Mouse (Mus musculus) midbrain, embryonic 14.5 days (tissue): ENCODE measurements around the gene Ubl7. TPM values are rescaled to one million over a fixed set of nuclear protein-coding genes. Genes with fewer than 3 reads are reported as not detected.

ENCODE experiments used
- ATAC-seq: fragments of 200-750 bp; cut with Nextera tagmentation; 2 replicates; pipeline ENCODE4 v1.8.0; 2017; ENCODE audit warnings: moderate number of reproducible peaks, moderate library complexity; ENCODE audit not compliant: low FRiP score, low TSS enrichment
- DNase-seq: peaks from one replicate; pipeline ENCODE4 v3.0.0-alpha.2; 2015
- H3K27ac ChIP-seq: fragments of 300-500 bp; sonication (generic); replicated peaks from 2 replicates; pipeline ENCODE4 v1.5.1; 2014; ENCODE audit warnings: mild to moderate bottlenecking, low read depth, low read length, moderate library complexity
- H3K27me3 ChIP-seq: fragments of 300-500 bp; sonication (generic); 2 replicates; pipeline ENCODE4 v1.6.1; 2014; ENCODE audit warnings: low read length, control low read depth, mixed read lengths; ENCODE audit not compliant: control insufficient read depth, insufficient read depth
- H3K36me3 ChIP-seq: fragments of 300-500 bp; sonication (generic); 2 replicates; pipeline ENCODE4 v1.6.1; 2014; ENCODE audit warnings: low read length, control low read depth; ENCODE audit not compliant: control insufficient read depth, insufficient read depth
- H3K4me1 ChIP-seq: fragments of 300-500 bp; sonication (generic); 2 replicates; pipeline ENCODE4 v1.6.1; 2014; ENCODE audit warnings: mild to moderate bottlenecking, antibody characterized with exemption, low read length, control low read depth; ENCODE audit not compliant: control insufficient read depth, insufficient read depth
- H3K4me2 ChIP-seq: fragments of 300-500 bp; sonication (generic); 2 replicates; pipeline ENCODE4 v1.6.1; 2014; ENCODE audit warnings: mild to moderate bottlenecking, low read length, moderate library complexity
- H3K4me3 ChIP-seq: fragments of 300-500 bp; sonication (generic); replicated peaks from 2 replicates; pipeline ENCODE4 v1.5.1; 2014; ENCODE audit warnings: low read depth, low read length
- H3K9ac ChIP-seq: fragments of 300-500 bp; sonication (generic); replicated peaks from 2 replicates; pipeline ENCODE4 v1.6.1; 2014; ENCODE audit warnings: mild to moderate bottlenecking, low read length, moderate library complexity
- H3K9me3 ChIP-seq: fragments of 300-500 bp; sonication (generic); 2 replicates; pipeline ENCODE4 v1.6.1; 2016; ENCODE audit warnings: low read length, control low read depth, mixed read lengths; ENCODE audit not compliant: control insufficient read depth
- WGBS: fragments of 180-500 bp; shearing (Covaris S2); extraction: QIAGEN DNeasy Blood & Tissue Kit; methylation state at CpG from one replicate; pipeline ENCODE4 v1.1.7; 2014; 5-methylcytosine and 5-hydroxymethylcytosine counted together
- polyA plus RNA-seq: library from polyadenylated mRNA; unstranded; fragments of >200 nt; fragmentation: Nextera tagmentation; extraction: Ambion mirVana; gene quantifications from 2 replicates; pipeline ENCODE4 v1.2.1, GENCODE M21; 2014

The Ubl7 gene
- polyA plus RNA-seq, 1 experiment from 2014 or later: 165 TPM

DNA sequence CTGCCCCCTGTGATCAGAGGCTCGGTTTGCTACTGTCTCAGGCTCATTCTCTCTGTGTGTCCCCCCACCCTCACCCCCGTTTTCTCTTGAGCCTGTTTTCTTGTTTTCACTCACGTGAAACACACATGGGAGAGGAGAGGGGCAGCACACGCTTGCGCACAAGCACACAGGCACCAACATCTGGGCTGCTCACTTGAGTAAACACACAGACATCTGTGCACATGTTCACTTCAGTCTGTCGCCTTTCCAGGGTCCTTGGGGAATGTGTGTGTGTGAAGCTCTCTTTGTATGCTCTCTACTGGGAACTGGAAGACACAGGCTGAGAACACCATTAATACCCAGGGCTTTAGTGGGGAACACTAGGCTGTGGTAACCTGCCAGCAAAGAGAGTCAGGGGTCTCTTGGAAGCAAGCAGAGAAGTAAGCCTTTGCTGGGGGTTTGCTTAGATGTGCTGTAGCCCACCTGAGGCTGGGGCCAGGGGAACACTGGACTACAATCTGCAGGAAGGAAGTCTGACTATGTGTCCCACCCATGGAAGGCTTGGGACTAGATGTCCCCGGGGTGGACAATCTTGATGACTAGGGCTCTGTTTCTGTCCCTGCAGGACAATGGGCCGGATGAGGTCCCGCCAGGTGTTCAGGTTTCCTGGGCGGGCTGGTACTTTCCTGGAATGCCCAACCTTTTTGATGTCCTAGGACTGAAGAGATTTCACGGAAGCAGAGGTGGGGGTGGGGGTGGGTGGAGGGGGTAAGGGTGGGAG is 59.1 kb downstream of the Ubl7 start:
- Histone ChIP-seq H3K27me3 (no peaks in the 10 kb centered on the region), H3K27ac (no peak overlapping the region), H3K9me3 (no peaks in the 10 kb centered on the region), H3K4me3 (no peak overlapping the region), H3K4me2 (no peak overlapping the region), H3K9ac (no peak overlapping the region), H3K36me3 (no peaks in the 10 kb centered on the region), H3K4me1 (no peaks in the 10 kb centered on the region)
- DNase-seq (no peak), ATAC-seq (no peak)
- WGBS: 76% methylated on average over 11 of the region's 11 CpGs

DNA sequence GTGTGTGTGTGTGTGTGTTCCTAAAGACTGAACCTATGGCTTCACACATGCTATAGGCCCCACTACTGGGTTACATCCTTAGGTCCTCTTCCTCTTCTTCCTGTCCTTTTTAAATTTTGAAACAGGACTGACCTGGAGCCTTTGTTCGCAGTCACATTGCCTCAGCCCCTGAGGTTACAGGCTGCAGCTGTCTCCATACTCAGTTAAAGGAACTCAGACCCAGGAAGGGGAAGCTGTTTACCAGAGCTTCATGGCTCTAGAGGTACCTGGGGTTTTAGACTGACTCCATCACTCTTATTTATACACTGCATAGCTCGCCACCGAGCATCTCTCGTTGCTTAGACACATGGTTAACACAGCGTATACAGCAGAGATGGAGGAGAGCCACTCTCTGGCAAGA is 60.6 kb downstream of the Ubl7 start:
- WGBS: 94% methylated on average over 5 of the region's 5 CpGs
- no peak for ATAC-seq
- H3K4me1 ChIP-seq: no peaks in the 10 kb centered on the region

DNA sequence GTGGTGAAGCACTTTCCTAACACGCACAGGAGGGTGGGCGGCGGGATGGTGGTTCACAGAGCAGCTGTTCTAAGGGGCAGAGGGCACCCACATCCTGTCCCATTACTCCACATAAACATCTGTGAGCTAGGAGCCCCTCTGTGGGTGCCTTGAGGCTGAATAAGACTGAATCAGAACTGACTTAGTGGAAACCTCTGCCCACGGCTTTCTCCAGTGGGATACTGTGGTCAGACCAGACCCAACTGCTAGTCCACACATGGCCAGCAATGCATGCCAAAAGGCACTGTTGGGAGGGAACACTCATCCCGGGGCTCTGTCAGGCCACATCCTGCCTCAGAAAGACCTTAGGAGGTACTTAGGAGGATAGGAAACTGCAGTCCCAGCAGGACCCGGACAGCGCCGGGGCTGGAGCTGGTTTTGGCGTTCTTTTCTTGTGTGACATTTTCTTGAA is 61.4 kb downstream of the Ubl7 start:
- no peak overlapping the region for H3K4me2 ChIP-seq
- no peaks in the 10 kb centered on the region for H3K9me3 ChIP-seq
- no peak overlapping the region for H3K27ac ChIP-seq
- no peak for ATAC-seq
- no peak for DNase-seq
- no peaks in the 10 kb centered on the region for H3K27me3 ChIP-seq
- H3K9ac ChIP-seq: no peak overlapping the region
- H3K4me3 ChIP-seq: no peak overlapping the region
- no peaks in the 10 kb centered on the region for H3K4me1 ChIP-seq
- 64% methylated on average over 9 of the region's 9 CpGs for WGBS
- no peaks in the 10 kb centered on the region for H3K36me3 ChIP-seq

More for the DNA sequence above, 60.6 kb downstream of the Ubl7 start:
- Histone ChIP-seq H3K27me3 (no peaks in the 10 kb centered on the region), H3K4me3 (no peak overlapping the region), H3K4me2 (no peak overlapping the region), H3K27ac (no peak overlapping the region), H3K9ac (no peak overlapping the region), H3K36me3 (no peaks in the 10 kb centered on the region), H3K9me3 (no peaks in the 10 kb centered on the region)
- DNase-seq: no peak

DNA sequence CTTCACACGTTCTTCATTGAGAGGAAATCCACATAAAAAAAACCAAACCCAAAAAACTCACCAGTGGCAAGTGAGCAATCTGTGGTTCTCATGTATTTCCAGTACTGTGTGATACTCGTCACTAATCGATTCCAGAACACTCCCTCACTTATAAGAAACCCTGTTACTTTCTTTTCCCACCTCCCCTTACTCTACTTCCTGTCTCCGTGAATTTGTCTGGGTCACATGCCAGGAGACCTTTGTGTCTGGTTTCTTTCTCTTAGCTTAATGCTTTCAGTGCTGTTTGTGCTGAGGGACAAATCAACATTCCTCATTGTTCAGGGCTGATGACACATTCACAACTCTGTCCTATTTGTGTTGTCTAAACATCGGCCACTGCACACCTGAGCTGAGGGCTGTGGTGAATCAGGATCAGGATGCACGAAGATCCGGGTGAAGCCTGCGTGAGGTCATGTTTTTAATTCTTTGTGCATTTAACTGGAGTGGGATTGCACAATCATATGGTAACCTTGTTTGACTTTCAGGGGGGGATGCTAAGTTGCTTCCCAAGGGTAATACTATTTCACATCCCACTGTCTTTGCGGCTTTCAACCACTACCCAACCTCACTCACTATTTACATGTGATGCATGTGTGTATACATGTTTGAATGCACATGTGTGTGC is 62.1 kb downstream of the Ubl7 start:
- 74% methylated on average over 9 of the region's 9 CpGs for WGBS
- DNase-seq (no peak), ATAC-seq (no peak)
- Histone ChIP-seq H3K4me1 (no peaks in the 10 kb centered on the region), H3K36me3 (no peaks in the 10 kb centered on the region), H3K27me3 (no peaks in the 10 kb centered on the region), H3K4me2 (no peak overlapping the region), H3K9ac (no peak overlapping the region), H3K9me3 (0 out of 2 replicates have a peak, but pooled peaks cover 3% of the 10 kb centered on the region), H3K4me3 (no peak overlapping the region), H3K27ac (no peak overlapping the region)

DNA sequence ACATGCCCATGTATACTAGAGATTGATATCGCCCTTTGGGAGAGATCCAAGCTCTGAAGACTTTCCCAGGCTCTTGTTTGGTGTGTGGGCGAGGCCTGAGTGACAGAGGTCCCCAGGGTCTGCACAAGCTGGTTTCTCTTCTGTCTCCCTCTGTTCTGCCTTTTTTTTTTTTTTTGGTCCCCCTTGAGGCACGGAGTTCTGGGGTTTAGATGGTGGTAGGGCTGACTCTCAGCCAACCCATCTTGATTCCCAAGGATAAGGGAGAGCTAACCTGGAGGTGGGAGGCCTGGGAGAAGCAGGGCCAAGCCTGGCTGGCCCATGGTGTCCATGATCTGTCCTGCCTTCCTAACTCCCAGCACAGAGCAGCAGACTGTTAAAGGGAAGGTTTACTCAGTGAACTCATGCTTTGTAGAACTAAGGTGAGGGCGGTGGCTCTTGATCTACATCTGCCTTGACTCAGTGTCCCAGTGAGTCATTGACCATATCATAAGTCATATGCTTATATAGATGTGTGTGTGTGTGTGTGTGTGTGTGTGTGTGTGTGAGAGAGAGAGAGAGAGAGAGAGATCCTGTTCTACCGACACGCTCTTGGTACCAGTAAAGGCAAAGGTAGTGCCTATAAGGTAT is 62.8 kb downstream of the Ubl7 start:
- Histone ChIP-seq H3K27ac (no peak overlapping the region), H3K4me1 (no peaks in the 10 kb centered on the region), H3K4me3 (no peak overlapping the region), H3K4me2 (no peak overlapping the region), H3K9ac (no peak overlapping the region), H3K27me3 (no peaks in the 10 kb centered on the region), H3K36me3 (no peaks in the 10 kb centered on the region), H3K9me3 (0 out of 2 replicates have a peak, but pooled peaks cover 3% of the 10 kb centered on the region)
- no peak for DNase-seq
- no peak for ATAC-seq
- 82% methylated on average over 6 of the region's 6 CpGs for WGBS

DNA sequence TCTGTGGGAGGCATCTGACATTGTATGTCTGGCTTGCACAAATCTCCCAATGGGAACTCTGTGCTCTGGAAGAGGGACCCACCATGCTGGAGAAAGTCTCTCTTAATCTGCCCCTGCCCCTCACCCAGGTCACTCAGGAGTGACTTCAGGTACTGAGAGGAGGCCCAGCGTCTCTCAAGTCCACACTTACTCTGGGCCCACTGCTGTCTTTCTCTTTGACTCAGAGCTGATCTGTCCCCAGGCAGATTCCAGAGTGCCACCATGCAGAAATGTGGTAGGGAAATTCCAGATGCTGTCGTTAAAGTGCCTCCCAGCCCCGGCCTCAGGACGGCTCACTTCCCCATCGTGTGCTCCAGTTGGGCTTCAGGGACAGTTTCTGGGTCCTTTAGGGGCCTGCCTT is 63.4 kb downstream of the Ubl7 start:
- Histone ChIP-seq H3K36me3 (no peaks in the 10 kb centered on the region), H3K4me2 (no peak overlapping the region), H3K9ac (no peak overlapping the region), H3K27me3 (no peaks in the 10 kb centered on the region), H3K4me1 (no peaks in the 10 kb centered on the region), H3K9me3 (0 out of 2 replicates have a peak, but pooled peaks cover 3% of the 10 kb centered on the region), H3K4me3 (no peak overlapping the region), H3K27ac (no peak overlapping the region)
- 87% methylated on average over 5 of the region's 5 CpGs for WGBS
- ATAC-seq (no peak), DNase-seq (no peak)

DNA sequence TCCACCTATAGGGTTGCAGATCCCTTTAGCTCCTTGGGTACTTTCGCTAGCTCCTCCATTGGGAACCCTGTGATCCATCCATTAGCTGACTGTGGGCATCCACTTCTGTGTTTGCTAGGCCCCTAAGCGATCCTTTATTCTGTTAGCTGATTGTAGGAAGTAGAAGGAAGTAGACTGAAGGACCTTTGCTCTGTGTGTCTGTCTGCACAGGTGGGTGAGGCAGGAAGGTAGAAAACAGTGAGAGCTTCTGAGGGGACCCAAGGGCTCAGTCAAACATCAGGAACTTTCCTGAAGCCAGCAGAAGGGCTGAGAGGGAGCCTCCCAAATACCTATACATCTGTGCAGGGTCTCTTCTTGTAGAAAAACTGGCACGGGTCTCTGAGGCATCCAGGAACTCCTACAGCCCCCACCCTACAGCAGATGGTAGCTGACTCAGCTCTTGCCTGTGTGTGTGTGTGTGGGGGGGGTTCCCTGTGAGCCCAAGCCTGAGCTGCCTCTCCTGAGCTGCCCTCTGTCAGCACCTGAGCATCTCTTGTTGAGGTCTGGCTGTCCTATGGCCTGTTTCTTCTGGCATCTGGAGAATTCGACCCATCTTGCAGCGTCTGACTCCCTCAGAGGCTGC is 64.5 kb downstream of the Ubl7 start:
- Histone ChIP-seq H3K9me3 (0 out of 2 replicates have a peak, but pooled peaks cover 3% of the 10 kb centered on the region), H3K4me1 (no peaks in the 10 kb centered on the region), H3K9ac (no peak overlapping the region), H3K4me2 (no peak overlapping the region), H3K27ac (no peak overlapping the region), H3K36me3 (no peaks in the 10 kb centered on the region), H3K27me3 (no peaks in the 10 kb centered on the region), H3K4me3 (no peak overlapping the region)
- ATAC-seq (no peak), DNase-seq (no peak)
- WGBS: 86% methylated on average over 5 of the region's 5 CpGs

DNA sequence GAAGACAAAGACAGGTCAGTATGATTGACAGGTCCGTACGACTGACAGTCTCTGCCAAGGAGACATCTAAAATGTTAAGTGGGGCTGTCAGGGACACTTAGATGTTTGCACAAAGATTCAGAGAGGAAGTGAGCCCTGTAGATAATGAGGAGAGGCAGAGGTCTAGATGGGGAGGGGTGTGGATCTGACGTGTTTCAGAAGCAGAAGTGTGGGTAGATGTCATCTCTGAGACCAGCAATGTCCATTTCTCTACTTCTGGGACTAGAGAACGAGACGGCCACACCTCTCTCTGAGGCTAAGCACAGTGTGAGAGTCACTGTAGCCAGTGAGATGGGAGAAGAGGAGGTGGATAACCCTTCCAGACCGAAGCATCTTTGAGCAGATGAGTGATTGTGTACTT is 67.2 kb downstream of the Ubl7 start:
- no peak overlapping the region for H3K9ac ChIP-seq
- no peaks in the 10 kb centered on the region for H3K27me3 ChIP-seq
- DNase-seq (no peak), ATAC-seq (no peak)
- H3K27ac ChIP-seq: no peak overlapping the region
- H3K36me3 ChIP-seq: no peaks in the 10 kb centered on the region
- 0 out of 2 replicates have a peak, but pooled peaks cover 3% of the 10 kb centered on the region for H3K9me3 ChIP-seq
- H3K4me2 ChIP-seq: no peak overlapping the region
- H3K4me1 ChIP-seq: no peaks in the 10 kb centered on the region
- no peak overlapping the region for H3K4me3 ChIP-seq
- WGBS: 84% methylated on average over 6 of the region's 6 CpGs
